Mouse (Mus musculus) small intestine, adult 2 months (tissue): ENCODE data around the gene Rabgap1l. TPM values are rescaled to one million over a fixed set of nuclear protein-coding genes. Genes with fewer than 3 reads are reported as not detected.

ENCODE experiments used
- H3K27ac ChIP-seq: fragments of 200-500 bp; 2 replicates; pipeline ENCODE4 v1.5.1; 2012; ENCODE audit warnings: low read depth, low read length, control low read depth, inconsistent platforms; ENCODE audit not compliant: insufficient read depth
- H3K27me3 ChIP-seq: fragments of 200-500 bp; 2 replicates; pipeline ENCODE4 v1.6.1; 2012; ENCODE audit warnings: mild to moderate bottlenecking, moderate library complexity, low read length, inconsistent platforms; ENCODE audit not compliant: control insufficient read depth, insufficient read depth
- H3K36me3 ChIP-seq: fragments of 200-500 bp; 2 replicates; pipeline ENCODE4 v1.6.1; 2012; ENCODE audit warnings: mild to moderate bottlenecking, low read length, control low read depth, inconsistent platforms; ENCODE audit not compliant: control insufficient read depth, insufficient read depth
- H3K4me1 ChIP-seq: fragments of 200-500 bp; 2 replicates; pipeline ENCODE4 v1.6.1; 2012; ENCODE audit warnings: low read length, inconsistent platforms, mixed read lengths; ENCODE audit not compliant: control insufficient read depth, insufficient read depth, insufficient read length
- H3K4me3 ChIP-seq: fragments of 200-500 bp; 2 replicates; pipeline ENCODE4 v1.5.1; 2012; ENCODE audit warnings: low read depth, mild to moderate bottlenecking, control low read depth, inconsistent platforms, low read length, moderate library complexity
- CTCF ChIP-seq: fragments of 200-500 bp; IDR thresholded peaks from 2 replicates; pipeline ENCODE4 v1.5.1; 2012; ENCODE audit warnings: low read depth, mild to moderate bottlenecking, control low read depth, inconsistent platforms, low read length, moderate library complexity, mixed read lengths; ENCODE audit not compliant: insufficient replicate concordance, insufficient read length; ENCODE audit errors: extremely low read depth
- POLR2A ChIP-seq: fragments of 200-500 bp; IDR thresholded peaks from 2 replicates; pipeline ENCODE4 v1.6.1; 2012; ENCODE audit warnings: low read depth, mild to moderate bottlenecking, control low read depth, inconsistent platforms, low read length, moderate library complexity
- WGBS: fragments of 180-500 bp; shearing (Covaris S2); methylation state at CpG from one replicate; pipeline ENCODE4 v1.1.7; 2018; 5-methylcytosine and 5-hydroxymethylcytosine counted together
- polyA plus RNA-seq: library from polyadenylated mRNA; depleted of rRNA; stranded (reverse); fragments of >200 nt; gene quantifications from 2 replicates; pipeline ENCODE4 v1.2.3, GENCODE M21; 2012

Rabgap1l gene
- polyA plus RNA-seq, 1 experiment, result 4.9 TPM

DNA sequence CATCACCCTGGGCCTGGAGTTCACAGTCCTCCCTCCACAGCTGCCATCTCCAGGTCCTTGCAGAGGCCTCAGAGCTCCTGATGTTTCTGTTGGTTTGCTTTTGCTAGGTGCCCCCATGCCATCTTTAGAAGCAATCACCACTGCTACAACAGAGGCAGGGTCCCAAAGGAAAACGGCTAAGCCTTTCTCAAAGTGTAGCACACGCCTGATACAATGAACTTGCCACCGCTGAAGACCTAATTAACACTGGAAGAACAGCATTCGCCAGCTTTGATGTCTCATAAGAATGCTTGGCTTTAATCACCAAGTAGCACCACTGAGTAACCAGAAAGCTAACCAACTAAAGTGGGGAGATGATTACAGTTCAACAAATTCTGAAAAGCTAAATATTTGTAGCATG is 226.6 kb downstream of the Rabgap1l start:
- H3K27me3 ChIP-seq, result no peaks in the 10 kb centered on the region
- no peaks in the 10 kb centered on the region for H3K4me1 ChIP-seq
- 77% methylated on average over 4 of the region's 4 CpGs for WGBS
- no peak for TF ChIP-seq CTCF
- TF ChIP-seq POLR2A, result no peak
- no peaks in the 10 kb centered on the region for H3K36me3 ChIP-seq
- no peak overlapping the region for H3K27ac ChIP-seq
- H3K4me3 ChIP-seq, result no peak overlapping the region

DNA sequence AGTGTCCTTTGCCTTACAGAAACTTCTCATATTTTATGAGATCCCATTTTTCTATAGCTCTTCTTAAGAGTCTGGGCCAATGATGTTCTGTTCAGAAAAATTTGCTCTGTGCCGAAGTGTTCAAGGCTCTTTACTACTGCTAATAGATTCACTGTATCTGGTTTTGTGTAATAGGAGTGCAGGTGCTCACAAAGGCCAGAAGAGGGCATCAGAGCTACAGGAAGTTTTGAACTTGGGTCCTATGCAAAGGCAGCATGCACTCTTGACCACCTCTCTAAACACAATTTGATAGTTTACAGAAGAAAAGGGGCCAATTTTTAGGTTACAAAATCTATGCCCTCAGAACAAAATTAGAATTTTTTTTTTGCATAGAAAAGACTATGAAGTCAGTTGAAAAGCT is 231.6 kb downstream of the Rabgap1l start:
- H3K4me3 ChIP-seq, result no peak overlapping the region
- TF ChIP-seq POLR2A (no peak), CTCF (no peak)
- no peaks in the 10 kb centered on the region for H3K27me3 ChIP-seq
- H3K27ac ChIP-seq, result no peak overlapping the region
- H3K36me3 ChIP-seq, result no peaks in the 10 kb centered on the region
- no peaks in the 10 kb centered on the region for H3K4me1 ChIP-seq
- WGBS, result 67% methylated on average over 1 of the region's 1 CpGs

DNA sequence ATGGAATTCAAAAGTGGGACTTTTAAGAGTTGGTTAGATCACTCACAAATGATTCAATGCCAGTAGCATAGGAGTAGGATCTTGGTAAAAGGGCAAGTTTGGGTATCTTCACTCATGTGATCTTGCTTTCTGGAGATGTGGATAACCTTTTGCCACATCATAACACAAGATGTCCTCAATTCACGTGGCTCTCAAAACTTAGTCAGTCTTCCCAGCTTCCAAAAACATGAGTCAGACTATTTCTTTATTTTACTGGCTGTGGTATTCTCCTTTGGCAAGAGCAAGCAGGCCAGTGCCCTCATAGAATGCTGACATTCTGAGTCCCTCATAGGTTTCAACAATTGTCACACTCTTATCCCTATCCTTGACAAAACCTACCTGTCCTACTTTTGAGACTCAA is 242.4 kb downstream of the Rabgap1l start:
- 78% methylated on average over 1 of the region's 1 CpGs for WGBS
- Histone ChIP-seq H3K27me3 (no peaks in the 10 kb centered on the region), H3K36me3 (no peaks in the 10 kb centered on the region), H3K4me1 (no peaks in the 10 kb centered on the region), H3K27ac (no peak overlapping the region), H3K4me3 (no peak overlapping the region)
- TF ChIP-seq POLR2A (no peak), CTCF (no peak)

DNA sequence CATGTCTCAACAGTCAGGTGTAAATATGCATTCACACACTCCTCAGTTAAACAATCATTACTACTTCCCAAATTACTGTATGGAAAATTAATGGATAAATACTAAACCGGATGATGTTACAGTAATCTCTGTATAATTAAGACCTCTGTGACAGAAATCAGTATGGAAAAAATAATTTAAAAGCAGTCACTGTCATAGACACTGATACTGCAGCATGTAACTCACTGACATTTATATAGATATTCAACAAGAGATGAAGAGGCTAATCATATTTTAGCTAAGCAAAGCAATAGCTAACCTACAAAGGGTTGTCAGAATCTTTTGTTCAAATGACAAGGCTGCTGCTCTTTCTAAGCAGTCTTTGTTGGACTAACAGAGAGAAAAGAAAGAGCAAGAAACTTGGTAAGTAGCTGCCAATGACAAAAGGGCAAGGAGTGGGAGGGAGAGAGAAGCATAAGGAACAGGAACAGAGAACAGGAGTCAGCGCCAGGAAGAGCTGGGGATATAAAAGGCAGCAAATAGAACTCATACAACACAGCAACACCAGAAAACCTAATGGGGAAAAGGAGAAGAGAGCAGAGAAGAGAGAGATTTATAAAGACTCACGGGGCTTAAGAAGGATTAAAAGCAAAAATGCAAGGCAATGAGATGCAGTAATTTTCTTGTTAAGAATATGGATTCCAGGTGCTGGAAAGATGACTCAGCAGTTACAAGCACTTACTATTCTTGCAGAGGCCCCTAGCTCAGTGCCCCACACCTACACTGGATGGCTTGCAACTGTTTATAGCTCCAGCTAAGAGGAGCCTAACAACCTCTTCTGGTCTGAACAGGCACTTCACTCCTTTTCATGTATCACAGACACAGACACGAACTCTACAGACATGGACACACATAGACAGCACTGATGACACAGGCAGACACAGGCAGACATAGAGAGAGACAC is 244.8 kb downstream of the Rabgap1l start:
- Histone ChIP-seq H3K27me3 (no peaks in the 10 kb centered on the region), H3K4me3 (no peak overlapping the region), H3K4me1 (no peaks in the 10 kb centered on the region), H3K36me3 (no peaks in the 10 kb centered on the region), H3K27ac (no peak overlapping the region)
- 67% methylated on average over 4 of the region's 4 CpGs for WGBS
- TF ChIP-seq CTCF, result no peak
- TF ChIP-seq POLR2A, result no peak

DNA sequence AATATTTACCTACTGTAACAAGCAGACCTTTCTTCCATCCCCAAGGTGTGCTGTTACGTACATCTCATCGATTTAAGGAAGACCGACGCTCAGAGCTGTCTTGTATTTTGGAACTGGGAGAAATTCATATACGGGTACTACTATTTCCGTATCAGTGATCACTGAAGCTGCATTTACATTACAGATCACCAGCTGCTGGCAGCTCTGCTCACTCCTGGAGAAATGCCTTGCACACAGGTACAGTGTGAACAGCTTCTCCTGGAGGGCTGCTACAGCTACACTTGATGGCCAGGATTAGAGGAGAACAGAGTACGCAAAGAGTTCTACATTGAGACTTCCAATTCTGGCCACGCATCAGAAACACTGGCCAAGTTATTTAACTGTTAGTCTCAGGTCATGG is 257.4 kb downstream of the Rabgap1l start:
- Histone ChIP-seq H3K4me3 (no peak overlapping the region), H3K4me1 (no peaks in the 10 kb centered on the region), H3K36me3 (no peaks in the 10 kb centered on the region), H3K27ac (no peak overlapping the region), H3K27me3 (no peaks in the 10 kb centered on the region)
- 93% methylated on average over 8 of the region's 8 CpGs for WGBS
- TF ChIP-seq CTCF (no peak), POLR2A (no peak)

DNA sequence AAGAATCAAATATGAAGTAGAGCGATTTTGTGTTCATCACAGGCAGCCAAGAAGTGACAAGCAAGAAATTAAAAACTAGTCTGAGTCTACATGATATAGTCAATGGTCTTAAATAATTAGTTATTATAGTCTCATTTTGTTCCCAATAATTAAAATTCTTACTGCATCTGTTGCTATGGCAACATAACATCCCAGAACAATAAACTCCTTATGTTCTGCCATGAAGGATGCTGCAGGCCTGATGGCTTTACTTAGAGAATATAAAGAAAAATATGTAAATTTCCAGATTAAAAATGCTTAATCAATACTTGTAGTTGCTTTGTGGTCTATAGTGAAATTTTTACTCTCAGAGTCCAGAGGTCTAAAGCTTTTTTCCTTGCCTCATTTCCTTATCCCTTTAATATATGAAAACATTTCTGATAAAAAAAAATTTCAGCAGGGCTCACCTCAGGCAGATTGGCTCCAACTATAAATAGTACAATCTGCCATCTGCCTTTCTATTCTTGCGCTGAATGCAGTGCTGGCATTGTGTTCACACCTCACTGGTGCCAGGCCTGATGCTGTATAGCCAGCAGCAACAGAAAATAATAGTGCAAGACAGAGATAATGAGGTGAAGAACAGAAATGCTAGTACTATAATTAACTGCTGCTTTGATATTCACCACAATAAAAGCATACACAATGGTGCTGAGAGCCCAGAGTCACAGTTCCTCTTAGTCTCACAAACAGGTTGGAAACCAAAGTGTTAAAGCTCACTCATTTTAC is 258.3 kb downstream of the Rabgap1l start:
- H3K4me3 ChIP-seq, result no peak overlapping the region
- no peaks in the 10 kb centered on the region for H3K36me3 ChIP-seq
- no peak overlapping the region for H3K27ac ChIP-seq
- TF ChIP-seq CTCF (no peak), POLR2A (no peak)
- no peaks in the 10 kb centered on the region for H3K27me3 ChIP-seq
- WGBS, result 83% methylated on average over 2 of the region's 2 CpGs
- no peaks in the 10 kb centered on the region for H3K4me1 ChIP-seq
